Mouse (Mus musculus): Measurements from ENCODE around the gene Spint3.

GRCm38 (mm10) chr2:164543745-164544144 lies 29.5 kb downstream of the Spint3 start:
- TF ChIP-seq CTCF (IDR thresholded peaks at IDR 0.05; ENCODE audit: control insufficient read depth, insufficient read depth, low read length) (no peak), POLR2A (IDR thresholded peaks at IDR 0.05; ENCODE audit: borderline replicate concordance, control insufficient read depth, low read depth, low read length) (no peak)

Measured in bone marrow, adult 2 months (tissue).